Mouse (Mus musculus) embryonic fibroblast, embryonic 13.5 days (primary cell): Measurements from ENCODE around the gene Cd22. TPM values are rescaled to one million over a fixed set of nuclear protein-coding genes. Genes with fewer than 3 reads are reported as not detected.

Experiments used
- H3K27ac ChIP-seq: 2 replicates; pipeline ENCODE4 v1.5.1; 2012; ENCODE audit warnings: low read length, control low read depth, inconsistent platforms; ENCODE audit not compliant: insufficient read depth
- H3K4me1 ChIP-seq: 2 replicates; pipeline ENCODE4 v1.6.1; 2011; ENCODE audit warnings: low read length; ENCODE audit not compliant: control insufficient read depth, insufficient read depth
- H3K4me3 ChIP-seq: 2 replicates; pipeline ENCODE4 v1.5.1; 2011; ENCODE audit warnings: mild to moderate bottlenecking, control low read depth, low read length; ENCODE audit not compliant: insufficient read depth
- CTCF ChIP-seq: IDR thresholded peaks from 2 replicates; pipeline ENCODE4 v1.5.1; 2011; ENCODE audit warnings: mild to moderate bottlenecking, control low read depth, low read length, moderate library complexity, borderline replicate concordance; ENCODE audit not compliant: insufficient read depth
- POLR2A ChIP-seq: IDR thresholded peaks from 2 replicates; pipeline ENCODE4 v1.6.1; 2011; ENCODE audit warnings: low read depth, mild to moderate bottlenecking, control low read depth, low read length, moderate library complexity
- polyA plus RNA-seq: library from polyadenylated mRNA; stranded (reverse); fragments of >200 nt; gene quantifications from 2 replicates; pipeline ENCODE4 v1.2.4, GENCODE M21; 2011; ENCODE audit warnings: low read depth; ENCODE audit not compliant: missing spikeins, insufficient read length

Gene Cd22
- polyA plus RNA-seq, 1 experiment = not detected

DNA sequence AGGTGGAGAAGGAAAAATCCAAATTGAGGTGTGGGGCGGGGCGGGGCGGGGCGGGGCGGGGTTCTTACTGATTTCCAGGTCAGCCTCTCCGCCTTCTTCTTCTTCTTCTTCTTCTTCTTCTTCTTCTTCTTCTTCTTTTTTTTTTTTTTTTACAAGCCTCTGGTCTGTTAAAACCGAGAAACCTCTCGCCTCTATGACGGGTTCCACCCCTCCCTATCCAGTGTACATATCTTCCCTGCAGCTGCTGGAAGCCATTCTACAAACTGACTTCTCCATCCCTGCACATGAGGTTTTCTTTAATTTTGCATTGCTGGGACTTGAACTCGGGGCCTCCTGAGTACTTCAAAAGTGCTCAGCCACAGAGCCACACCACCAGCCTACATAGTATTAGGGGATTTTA is 53.5 kb downstream of the Cd22 start:
- H3K4me1 ChIP-seq = no peaks in the 10 kb centered on the region
- H3K4me3 ChIP-seq = no peak overlapping the region
- TF ChIP-seq POLR2A = no peak
- no peak for TF ChIP-seq CTCF
- H3K27ac ChIP-seq = no peak overlapping the region

DNA sequence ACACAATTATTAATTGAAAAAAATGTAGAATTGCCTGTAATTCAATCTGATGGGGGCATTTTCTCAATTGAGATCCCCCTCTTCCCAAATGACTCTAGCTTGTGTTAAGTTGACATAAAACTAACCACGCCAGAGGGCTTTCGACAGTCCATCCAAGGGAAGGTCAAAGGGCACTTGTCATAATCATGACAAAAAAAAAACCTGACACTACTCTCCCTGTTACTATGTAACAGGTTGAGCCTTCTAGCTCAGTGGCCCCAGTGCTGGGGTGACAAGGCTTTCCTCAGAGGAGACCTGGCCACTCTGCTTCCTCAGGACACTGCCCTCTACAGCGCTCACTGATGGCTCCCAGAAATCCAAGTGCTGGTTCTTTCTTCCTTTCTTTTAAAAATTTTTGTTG is 55.8 kb downstream of the Cd22 start:
- Histone ChIP-seq H3K27ac (no peak overlapping the region), H3K4me1 (no peaks in the 10 kb centered on the region), H3K4me3 (no peak overlapping the region)
- TF ChIP-seq POLR2A (no peak), CTCF (no peak)

DNA sequence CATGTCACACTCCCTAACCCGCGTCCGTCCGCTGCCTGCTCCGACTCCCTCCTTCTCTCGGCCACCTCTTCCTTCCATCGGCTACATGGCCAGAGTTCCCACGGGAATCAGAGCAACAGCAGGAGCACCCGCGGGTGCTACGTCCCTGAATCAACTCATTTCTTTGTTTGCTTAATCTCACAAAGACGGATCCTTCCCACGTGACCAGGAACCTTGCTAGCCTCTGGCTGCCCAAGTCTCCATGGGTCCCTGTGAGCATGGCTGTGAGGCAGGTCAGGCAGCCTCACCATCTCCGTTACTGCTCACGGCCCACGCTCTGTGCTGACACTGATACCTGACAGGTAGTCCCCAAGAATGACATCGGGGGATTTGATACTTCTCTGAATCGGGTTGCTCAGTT is 56.5 kb downstream of the Cd22 start, which contains the start of gene Ffar2:
Gene Ffar2 (minus strand): TSS at position 101 of the 400 bp plus-strand sequence.
- Histone ChIP-seq H3K4me1 (no peaks in the 10 kb centered on the region), H3K27ac (no peak within 1 kb of the TSS), H3K4me3 (no peak within 1 kb of the TSS)
- TF ChIP-seq CTCF = no peak
- no peak for TF ChIP-seq POLR2A

DNA sequence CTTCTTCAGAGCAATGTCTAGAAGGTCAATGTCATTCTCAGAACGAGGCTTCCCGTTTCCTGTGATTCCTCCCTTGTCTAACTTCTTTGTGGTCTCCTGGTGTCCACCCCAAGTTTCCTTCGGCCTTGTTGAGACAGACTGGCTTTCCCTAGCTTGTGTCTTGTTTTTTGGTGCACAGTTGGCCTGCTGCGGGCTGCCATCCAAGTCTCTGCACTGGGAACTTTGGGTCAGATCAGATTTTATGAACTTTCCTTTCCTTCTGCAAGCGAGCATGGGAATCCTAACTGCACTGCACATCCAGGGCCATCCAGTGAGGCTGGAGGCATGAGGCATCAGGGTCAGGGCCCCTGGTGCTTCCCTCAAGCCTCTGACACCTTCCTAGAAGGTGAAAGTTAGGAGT is 58.6 kb downstream of the Cd22 start:
- Histone ChIP-seq H3K4me1 (no peaks in the 10 kb centered on the region), H3K4me3 (no peak overlapping the region), H3K27ac (no peak overlapping the region)
- TF ChIP-seq CTCF = no peak
- TF ChIP-seq POLR2A = no peak

DNA sequence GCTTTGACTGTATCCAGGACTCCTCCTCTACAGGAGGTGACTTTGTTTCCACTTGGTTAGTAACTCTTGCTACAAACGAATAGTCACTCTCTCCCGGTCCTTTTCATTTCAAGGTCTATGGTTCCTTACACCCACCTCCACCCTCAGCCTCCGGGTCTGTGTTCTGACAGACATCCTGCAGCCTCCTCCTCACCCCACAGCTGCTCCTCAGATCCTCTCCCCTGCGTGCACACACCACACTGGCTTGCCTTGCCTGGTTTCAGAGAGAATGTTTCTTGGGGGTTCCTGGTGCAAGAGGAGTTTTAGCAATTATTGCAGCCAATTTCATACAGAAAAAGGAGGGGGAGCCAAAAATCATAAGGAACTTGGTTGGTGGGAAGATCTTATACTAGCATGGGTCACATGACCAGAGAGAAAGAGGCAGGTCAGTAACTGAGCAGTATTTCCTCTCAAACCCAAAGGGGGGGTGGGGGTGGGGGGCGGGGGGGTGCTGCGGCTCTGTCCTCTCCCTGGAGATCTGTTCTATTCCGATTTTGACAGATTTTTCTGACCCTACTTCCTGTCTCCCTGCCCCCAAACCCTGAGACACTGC is 59.2 kb downstream of the Cd22 start:
- TF ChIP-seq CTCF (no peak), POLR2A (no peak)
- Histone ChIP-seq H3K27ac (no peak overlapping the region), H3K4me1 (no peaks in the 10 kb centered on the region), H3K4me3 (no peak overlapping the region)

DNA sequence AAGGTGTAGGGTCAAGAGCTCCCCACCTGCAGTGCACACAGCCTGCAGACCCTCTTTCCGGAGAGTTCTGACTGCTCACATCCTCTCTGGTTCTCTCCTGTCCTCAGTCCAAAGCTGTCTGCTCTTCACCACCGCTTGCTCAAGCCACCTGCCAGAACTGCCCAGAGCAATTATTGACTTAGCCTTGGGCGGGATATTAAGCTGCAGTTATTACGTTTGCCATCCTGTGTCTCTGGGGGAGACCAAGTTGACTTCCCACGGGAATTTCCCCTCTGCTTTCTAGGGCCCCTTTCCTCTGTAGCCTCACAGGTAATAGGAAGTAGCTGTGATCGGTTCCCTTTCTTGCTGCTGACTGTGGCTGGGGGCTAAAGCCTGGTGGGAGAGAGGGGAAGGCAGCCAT is 60.0 kb downstream of the Cd22 start:
- H3K4me1 ChIP-seq = no peaks in the 10 kb centered on the region
- H3K4me3 ChIP-seq = no peak overlapping the region
- no peak overlapping the region for H3K27ac ChIP-seq
- TF ChIP-seq CTCF (no peak), POLR2A (no peak)

Other genes with a start within 250 kb of the Cd22 start
- gene Etv2, start 244.5 kb downstream of the Cd22 start, polyA plus RNA-seq = not detected in 2 replicates
- 32.9 and 33.9 TPM in 2 replicates for gene Rbm42, start 230.0 kb downstream of the Cd22 start, polyA plus RNA-seq
- gene Haus5, start 215.3 kb downstream of the Cd22 start, polyA plus RNA-seq = 8.1 and 10.5 TPM in 2 replicates
- not detected in 2 replicates for gene Pmis2, start 208.7 kb downstream of the Cd22 start, polyA plus RNA-seq
- gene 2200002J24Rik, start 181.4 kb downstream of the Cd22 start, polyA plus RNA-seq = not detected in 2 replicates
- gene Atp4a, start 168.1 kb downstream of the Cd22 start, polyA plus RNA-seq = not detected in 2 replicates
- gene Tmem147, start 150.8 kb downstream of the Cd22 start, polyA plus RNA-seq = 136 and 144 TPM in 2 replicates
- not detected in 2 replicates for gene Gapdhs, start 136.7 kb downstream of the Cd22 start, polyA plus RNA-seq
- 4.4 and 5.1 TPM in 2 replicates for gene Sbsn, start 128.9 kb downstream of the Cd22 start, polyA plus RNA-seq
- not detected in 2 replicates for gene Dmkn, start 116.6 kb downstream of the Cd22 start, polyA plus RNA-seq
- not detected in 2 replicates for gene Krtdap, start 92.4 kb downstream of the Cd22 start, polyA plus RNA-seq
- gene Ffar2, start 56.6 kb downstream of the Cd22 start, polyA plus RNA-seq = not detected in 2 replicates
- not detected in 2 replicates for gene Ffar3, start 24.2 kb downstream of the Cd22 start, polyA plus RNA-seq
- gene Ffar1, start 18.8 kb downstream of the Cd22 start, polyA plus RNA-seq = not detected in 2 replicates
- not detected in 2 replicates for gene Mag, start 34.5 kb upstream of the Cd22 start, polyA plus RNA-seq
- not detected in 2 replicates for gene Hamp2, start 44.3 kb upstream of the Cd22 start, polyA plus RNA-seq
- not detected in 2 replicates for gene Hamp, start 63.7 kb upstream of the Cd22 start, polyA plus RNA-seq
- 55.5 and 61.1 TPM in 2 replicates for gene Usf2, start 76.5 kb upstream of the Cd22 start, polyA plus RNA-seq
- not detected in 2 replicates for gene Lsr, start 93.1 kb upstream of the Cd22 start, polyA plus RNA-seq
- gene Fam187b, start 93.4 kb upstream of the Cd22 start, polyA plus RNA-seq = not detected in 2 replicates
- 79.0 and 143 TPM in 2 replicates for gene Fxyd5, start 162.1 kb upstream of the Cd22 start, polyA plus RNA-seq
- not detected in 2 replicates for gene Fxyd7, start 171.1 kb upstream of the Cd22 start, polyA plus RNA-seq
- 10.3 TPM in 1 of 2 replicates, not detected in the other for gene Fxyd1, start 176.9 kb upstream of the Cd22 start, polyA plus RNA-seq
- gene Lgi4, start 179.0 kb upstream of the Cd22 start, polyA plus RNA-seq = 0.92 and 1.1 TPM in 2 replicates
- not detected in 2 replicates for gene Fxyd3, start 196.4 kb upstream of the Cd22 start, polyA plus RNA-seq
- 0.60 and 0.90 TPM in 2 replicates for gene Hpn, start 234.9 kb upstream of the Cd22 start, polyA plus RNA-seq
- gene Scn1b, start 246.7 kb upstream of the Cd22 start, polyA plus RNA-seq = 40.8 and 57.9 TPM in 2 replicates